Mouse (Mus musculus): Measurements from ENCODE around the gene Phpt1.
A peak's percentile ranks its signal among the peaks of the same experiment; 100 is the strongest.
"Not testable (repeated sequence)": the region's sequence is repeated elsewhere in the genome, so short reads cannot be mapped to it uniquely, and the experiment has no call there.

The Phpt1 gene

DNA sequence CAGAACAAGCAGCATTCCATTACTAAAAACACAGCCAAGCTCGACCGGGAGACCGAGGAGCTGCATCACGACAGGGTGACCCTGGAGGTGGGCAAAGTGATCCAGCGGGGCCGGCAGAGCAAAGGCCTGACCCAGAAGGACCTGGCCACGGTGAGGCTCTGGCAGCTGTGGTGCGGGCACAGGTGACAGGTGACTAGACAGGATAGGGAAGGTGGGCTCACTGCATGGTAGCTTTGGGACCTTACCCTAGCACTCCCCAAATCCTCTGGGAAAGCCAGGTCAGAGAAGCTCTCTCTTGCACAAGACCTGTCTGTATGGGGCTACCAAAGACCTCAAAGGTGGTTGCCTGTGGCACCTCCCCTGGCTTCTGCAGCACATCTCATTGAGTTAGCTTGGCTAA is 14.5 kb downstream of the Phpt1 start:
- no peak for DNase-seq (ENCODE audit: low spot score)

- DNase-seq (ENCODE audit: low spot score): no peak
Observed at GRCm38 (mm10) chr2:25558774-25559173, 16.2 kb downstream of the Phpt1 start.

DNA sequence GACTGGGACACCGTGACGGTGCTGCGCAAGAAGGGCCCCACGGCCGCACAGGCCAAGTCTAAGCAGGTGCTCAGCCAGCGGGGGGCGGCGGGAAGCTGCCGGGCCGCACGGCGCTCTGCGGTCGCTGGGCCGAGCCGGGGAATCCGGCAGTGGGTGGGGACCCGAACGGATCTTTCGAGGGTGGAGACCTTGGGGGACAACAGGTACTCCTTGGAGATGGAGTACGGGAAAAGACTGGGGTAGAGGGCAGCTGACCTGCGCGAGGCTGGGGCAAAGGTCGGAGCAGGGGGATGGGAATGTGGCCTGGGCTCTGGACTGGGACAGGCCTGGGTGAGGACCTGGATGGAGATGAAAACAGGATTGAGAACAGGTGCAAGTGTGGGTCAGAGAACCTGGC is 17.1 kb downstream of the Phpt1 start:
- DNase-seq (ENCODE audit: low spot score): no peak

GRCm38 (mm10) chr2:25557221-25557963 is 17.6 kb downstream of the Phpt1 start, which contains the start of gene Edf1:
Gene Edf1, plus strand, starts transcription at chr2:25557847.
- peak; percentile 73 for DNase-seq (ENCODE audit: low spot score)

DNA sequence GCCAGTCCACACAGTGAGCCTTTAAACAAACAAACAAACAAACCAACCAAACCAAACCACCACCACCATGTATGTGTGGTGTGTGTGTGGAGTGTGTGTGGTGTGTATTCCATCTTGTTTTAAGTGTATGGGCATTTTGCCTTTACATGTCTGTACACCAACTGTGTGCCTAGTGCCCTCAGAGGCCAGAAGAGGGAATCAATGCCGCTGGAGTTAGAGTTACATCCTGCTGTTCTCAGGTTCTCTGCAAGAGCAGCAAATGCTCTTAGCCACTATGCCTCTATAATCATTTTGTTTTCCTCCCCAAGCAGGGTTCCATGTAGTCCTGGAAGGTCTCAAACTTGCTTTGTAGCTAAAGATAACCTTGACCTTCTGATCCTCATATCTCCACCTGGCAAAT is 18.7 kb downstream of the Phpt1 start:
- no peak for DNase-seq (ENCODE audit: low spot score)

GRCm38 (mm10) chr2:25555479-25555878 is 19.5 kb downstream of the Phpt1 start:
- not testable (repeated sequence) for DNase-seq (ENCODE audit: low spot score)

- not testable (repeated sequence) for DNase-seq (ENCODE audit: low spot score)
Observed at GRCm38 (mm10) chr2:25553171-25553786, 21.7 kb downstream of the Phpt1 start.

DNA sequence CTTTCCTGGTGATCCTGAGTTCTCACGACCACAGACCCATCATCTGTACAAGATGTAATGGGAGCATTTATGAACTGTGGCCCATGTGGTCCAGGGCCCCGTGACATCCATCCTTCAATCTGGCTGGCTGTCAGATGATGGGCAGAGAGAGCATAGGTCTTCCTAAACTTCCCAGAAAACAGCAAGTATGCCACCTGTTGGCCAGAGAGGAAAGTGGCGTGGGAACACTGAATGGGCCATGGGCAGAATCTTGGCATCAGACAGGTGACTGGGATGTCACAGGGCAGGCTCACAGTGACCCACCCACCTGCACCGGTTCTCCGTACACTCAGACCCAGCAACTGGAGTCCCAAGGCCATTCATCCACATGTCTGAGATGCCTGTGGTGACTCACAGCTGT is 23.8 kb downstream of the Phpt1 start:
- DNase-seq (ENCODE audit: low spot score): no peak

- DNase-seq (ENCODE audit: low spot score): no peak
Observed at GRCm38 (mm10) chr2:25549021-25549991, 25.7 kb downstream of the Phpt1 start.

GRCm38 (mm10) chr2:25546811-25547491 is 28.1 kb downstream of the Phpt1 start, which contains the start of gene Traf2:
Gene Traf2, minus strand, starts transcription at chr2:25546940.
- peak; percentile 95 for DNase-seq (ENCODE audit: low spot score)

- DNase-seq (ENCODE audit: low spot score): no peak
Observed at GRCm38 (mm10) chr2:25545996-25546810, 28.8 kb downstream of the Phpt1 start.

- no peak for DNase-seq (ENCODE audit: low spot score)
Observed at GRCm38 (mm10) chr2:25541644-25542367, 33.2 kb downstream of the Phpt1 start.

- no peak for DNase-seq (ENCODE audit: low spot score)
Observed at GRCm38 (mm10) chr2:25540541-25540948, 34.5 kb downstream of the Phpt1 start.

GRCm38 (mm10) chr2:25536531-25536930 is 38.5 kb downstream of the Phpt1 start:
- DNase-seq (ENCODE audit: low spot score): no peak

- DNase-seq (ENCODE audit: low spot score): no peak
Observed at GRCm38 (mm10) chr2:25534866-25535182, 40.2 kb downstream of the Phpt1 start.

GRCm38 (mm10) chr2:25534178-25534865 is 40.7 kb downstream of the Phpt1 start:
- DNase-seq (ENCODE audit: low spot score): no peak

DNA sequence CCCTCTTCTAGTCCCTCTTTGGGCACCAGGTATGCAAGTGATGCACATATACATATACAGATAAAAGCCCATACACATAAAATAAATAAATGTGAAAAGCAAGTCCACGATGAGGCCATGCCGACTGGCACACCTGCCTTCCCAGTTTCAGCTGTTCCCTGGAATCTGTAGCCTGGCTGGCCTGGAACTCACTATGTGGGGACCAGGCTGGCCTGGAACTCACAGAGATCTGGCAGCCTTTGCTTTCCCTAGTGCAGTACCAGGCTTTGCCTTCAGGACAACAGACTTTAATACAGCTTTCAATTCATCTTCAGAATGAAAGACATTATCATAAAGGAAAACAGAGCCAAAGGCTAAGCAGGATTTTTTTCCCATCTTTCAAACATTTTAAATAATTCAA is 41.3 kb downstream of the Phpt1 start:
- DNase-seq (ENCODE audit: low spot score): no peak

GRCm38 (mm10) chr2:25526510-25527302 is 48.3 kb downstream of the Phpt1 start:
- no peak for DNase-seq (ENCODE audit: low spot score)

Data from layer of hippocampus, adult 9-10 months (tissue).